Mouse (Mus musculus) kidney, adult 2 months (tissue): ENCODE data around the gene Cst11. TPM values are rescaled to one million over a fixed set of nuclear protein-coding genes. Genes with fewer than 3 reads are reported as not detected.

Experiments
- DNase-seq: peaks from one replicate; pipeline ENCODE4 v3.0.0; 2021
- H3K27ac ChIP-seq: fragments of 200-500 bp; 2 replicates; pipeline ENCODE4 v1.5.1; 2012; ENCODE audit warnings: low read depth, low read length, control low read depth, inconsistent platforms; ENCODE audit not compliant: insufficient read depth
- H3K27me3 ChIP-seq: fragments of 200-500 bp; replicated peaks from 2 replicates; pipeline ENCODE4 v1.6.1; 2012; ENCODE audit warnings: mild to moderate bottlenecking, moderate library complexity, low read length, inconsistent platforms; ENCODE audit not compliant: control insufficient read depth, insufficient read depth
- H3K36me3 ChIP-seq: fragments of 200-500 bp; 2 replicates; pipeline ENCODE4 v1.6.1; 2012; ENCODE audit warnings: mild to moderate bottlenecking, moderate library complexity, low read length, inconsistent platforms; ENCODE audit not compliant: control insufficient read depth, insufficient read depth
- H3K4me1 ChIP-seq: fragments of 200-500 bp; 2 replicates; pipeline ENCODE4 v1.6.1; 2011; ENCODE audit warnings: low read length; ENCODE audit not compliant: control insufficient read depth, insufficient read depth
- H3K4me3 ChIP-seq: fragments of 200-500 bp; 2 replicates; pipeline ENCODE4 v1.5.1; 2011; ENCODE audit warnings: mild to moderate bottlenecking, low read depth, low read length, control low read depth; ENCODE audit not compliant: insufficient read depth
- CTCF ChIP-seq: fragments of 200-500 bp; conservative IDR thresholded peaks from 2 replicates; pipeline ENCODE4 v1.5.1; 2011; ENCODE audit warnings: low read depth, mild to moderate bottlenecking, control low read depth, low read length, moderate library complexity, mixed read lengths; ENCODE audit not compliant: insufficient read depth, insufficient read length
- POLR2A ChIP-seq: fragments of 200-500 bp; IDR thresholded peaks from one replicate; pipeline ENCODE4 v1.6.1; 2011; ENCODE audit warnings: low read depth, low read length, control low read depth
- WGBS: fragments of 180-500 bp; shearing (Covaris S2); methylation state at CpG from one replicate; pipeline ENCODE4 v1.1.7; 2018; 5-methylcytosine and 5-hydroxymethylcytosine counted together
- polyA plus RNA-seq: library from polyadenylated mRNA; depleted of rRNA; stranded (reverse); fragments of >200 nt; gene quantifications from 2 replicates; pipeline ENCODE4 v1.2.3, GENCODE M21; 2012

The Cst11 gene
- polyA plus RNA-seq, 1 experiment = not detected

DNA sequence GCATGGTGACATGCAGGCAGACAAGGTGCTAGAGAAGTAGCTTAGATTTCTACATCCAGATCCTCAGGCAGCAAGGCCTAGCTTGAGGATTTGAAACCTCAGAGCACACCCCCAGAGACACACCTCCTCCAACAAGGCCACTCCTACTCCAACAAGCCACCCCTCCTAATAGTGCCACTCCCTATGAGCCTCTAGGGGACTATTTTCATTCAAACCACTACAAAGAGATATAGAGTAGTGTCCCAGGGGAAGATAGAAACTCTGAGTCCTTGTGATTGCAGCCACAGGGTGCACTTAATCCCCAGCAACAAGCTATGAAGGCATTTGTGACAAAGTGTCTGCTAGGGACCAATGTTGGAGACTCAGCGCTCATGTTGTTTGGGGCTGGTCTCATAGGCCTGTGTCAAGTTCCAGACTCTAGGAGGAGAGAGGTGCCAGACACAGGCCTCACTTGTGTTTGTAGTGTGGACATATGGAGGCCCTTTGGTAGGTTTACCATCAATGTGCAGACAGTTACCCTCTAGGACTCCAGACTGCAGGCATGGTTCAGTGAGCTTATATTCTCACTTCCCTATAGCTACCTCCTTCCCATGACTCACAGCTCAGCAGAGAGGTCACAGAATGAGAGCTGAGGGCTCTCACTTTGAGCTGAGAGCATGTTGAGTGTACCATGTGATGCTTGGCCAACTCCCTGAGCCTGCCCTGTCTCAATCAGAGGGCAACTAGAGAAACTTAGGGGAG is 7.5 kb downstream of the Cst11 start:
- whole genome bisulfite sequencing = 98% methylated on average over 1 of the region's 1 CpGs
- Histone ChIP-seq H3K36me3 (no peaks in the 10 kb centered on the region), H3K4me3 (no peak overlapping the region), H3K27me3 (no peaks in the 10 kb centered on the region; the same call in 1 of the 2 replicates), H3K4me1 (no peaks in the 10 kb centered on the region), H3K27ac (no peak overlapping the region)
- no peak for DNase-seq
- no peak for TF ChIP-seq CTCF
- no peak for TF ChIP-seq POLR2A

DNA sequence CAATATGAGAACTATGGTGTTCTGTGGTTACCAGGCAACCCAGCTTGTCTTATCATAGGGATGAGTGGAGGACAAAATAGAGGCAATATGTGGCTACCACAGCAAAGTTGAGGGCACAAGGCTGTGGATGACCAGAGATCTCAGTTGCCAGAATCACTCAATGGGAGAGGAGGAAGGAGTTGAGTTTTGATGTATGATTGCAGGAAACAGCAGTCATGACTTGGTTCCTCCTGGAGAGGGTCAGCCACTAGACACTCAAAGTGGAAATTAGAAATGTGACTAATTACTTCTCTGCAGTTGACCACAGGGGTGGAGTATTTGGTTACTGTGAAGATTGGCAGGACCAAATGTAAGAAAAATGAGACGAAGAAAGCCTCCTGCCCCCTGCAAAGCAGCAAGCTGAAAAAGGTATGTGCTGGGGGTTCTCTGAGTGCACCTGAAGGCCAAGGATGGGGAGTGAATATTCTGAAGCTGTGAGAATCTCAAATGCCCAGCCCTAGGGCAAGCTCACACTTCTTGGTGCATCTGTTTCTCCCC is 16.9 kb downstream of the Cst11 start:
- Histone ChIP-seq H3K36me3 (no peaks in the 10 kb centered on the region), H3K4me1 (peaks cover 3% of the 10 kb centered on the region; the same call in 1 of the 2 replicates), H3K27ac (no peak overlapping the region), H3K4me3 (no peak overlapping the region), H3K27me3 (no peaks in the 10 kb centered on the region)
- TF ChIP-seq CTCF (no peak), POLR2A (no peak)
- 29% methylated on average over 1 of the region's 1 CpGs for WGBS
- no peak for DNase-seq

DNA sequence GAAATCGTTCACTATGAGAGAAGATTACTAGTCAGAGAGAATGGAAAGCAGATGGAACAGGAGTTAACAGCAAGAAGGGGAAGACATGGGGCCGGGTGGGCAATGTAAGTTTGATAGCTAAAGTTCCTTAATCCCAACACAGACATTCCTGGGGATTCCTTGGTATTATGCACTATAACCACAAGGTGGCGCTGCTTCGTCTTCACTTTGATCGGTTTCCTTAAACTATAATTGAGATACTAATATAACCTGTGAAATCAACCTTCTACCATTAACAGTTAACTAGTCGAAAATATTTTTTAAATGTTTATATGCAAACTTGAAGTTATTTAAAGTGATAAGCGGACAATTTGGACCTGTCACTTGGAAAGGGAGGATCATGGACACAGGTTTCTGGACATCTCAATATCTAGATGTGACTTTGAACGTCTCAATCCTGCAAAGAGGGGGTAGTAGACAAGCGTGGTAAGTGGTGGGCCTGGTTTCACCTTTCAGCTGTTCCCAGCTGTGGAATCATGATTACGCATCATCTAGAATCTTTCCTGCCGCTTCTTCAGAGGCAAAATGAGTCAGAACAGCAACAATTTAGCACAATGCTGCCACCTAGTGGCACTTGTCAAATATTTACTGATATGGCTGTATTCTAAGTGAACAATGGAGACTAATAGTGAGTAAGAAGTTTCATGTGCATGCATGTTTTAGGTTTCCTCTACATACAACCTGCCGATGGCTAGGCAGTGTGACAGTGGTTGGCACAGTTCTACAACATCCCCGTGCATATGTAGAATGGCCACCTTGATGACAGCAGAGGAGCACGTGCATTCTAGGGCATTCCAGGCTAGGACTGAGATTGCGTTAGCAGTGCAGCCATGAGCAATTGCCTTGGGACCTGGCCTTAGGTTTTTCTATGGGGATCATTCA is 19.1 kb downstream of the Cst11 start:
- no peak overlapping the region for H3K27ac ChIP-seq
- DNase-seq = peak; percentile 86
- no peaks in the 10 kb centered on the region for H3K27me3 ChIP-seq
- TF ChIP-seq POLR2A (no peak), CTCF (peak; percentile 26; the same call in 1 of the 2 replicates)
- WGBS = 15% methylated on average over 15 of the region's 15 CpGs
- H3K4me1 ChIP-seq = peaks cover 3% of the 10 kb centered on the region; the same call in 1 of the 2 replicates
- peak overlapping the region; percentile 59 for H3K4me3 ChIP-seq
- H3K36me3 ChIP-seq = no peaks in the 10 kb centered on the region

DNA sequence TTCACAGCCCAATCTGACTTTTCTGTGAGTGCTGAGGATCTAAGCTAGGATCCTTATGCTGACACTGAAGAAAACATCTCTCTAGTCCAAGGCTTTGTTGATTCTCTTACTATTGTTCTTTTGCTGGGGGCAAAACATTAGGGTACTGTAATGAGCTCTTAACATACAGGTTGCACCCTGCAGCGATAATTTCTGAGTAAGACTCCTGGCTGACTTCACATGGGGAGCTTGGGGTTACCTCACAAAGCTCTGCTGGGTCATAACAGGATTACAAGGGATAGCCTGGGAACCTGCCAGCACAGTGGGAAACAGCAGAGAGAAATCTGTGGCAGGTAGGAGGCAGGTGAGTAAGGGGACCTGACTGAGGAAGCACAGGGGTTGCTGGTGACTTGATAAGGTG is 21.2 kb downstream of the Cst11 start, which contains the start of gene Cstl1:
Cstl1 (plus strand) TSS at position 301 of the 400 bp plus-strand sequence.
- Histone ChIP-seq H3K4me3 (no peak within 1 kb of the TSS), H3K27me3 (no peaks in the 10 kb centered on the region), H3K36me3 (no peaks in the 10 kb centered on the region), H3K4me1 (peaks cover 3% of the 10 kb centered on the region; the same call in 1 of the 2 replicates), H3K27ac (no peak within 1 kb of the TSS)
- no peak for TF ChIP-seq POLR2A
- TF ChIP-seq CTCF = no peak
- WGBS = 77% methylated on average over 1 of the region's 1 CpGs
- DNase-seq = no peak

DNA sequence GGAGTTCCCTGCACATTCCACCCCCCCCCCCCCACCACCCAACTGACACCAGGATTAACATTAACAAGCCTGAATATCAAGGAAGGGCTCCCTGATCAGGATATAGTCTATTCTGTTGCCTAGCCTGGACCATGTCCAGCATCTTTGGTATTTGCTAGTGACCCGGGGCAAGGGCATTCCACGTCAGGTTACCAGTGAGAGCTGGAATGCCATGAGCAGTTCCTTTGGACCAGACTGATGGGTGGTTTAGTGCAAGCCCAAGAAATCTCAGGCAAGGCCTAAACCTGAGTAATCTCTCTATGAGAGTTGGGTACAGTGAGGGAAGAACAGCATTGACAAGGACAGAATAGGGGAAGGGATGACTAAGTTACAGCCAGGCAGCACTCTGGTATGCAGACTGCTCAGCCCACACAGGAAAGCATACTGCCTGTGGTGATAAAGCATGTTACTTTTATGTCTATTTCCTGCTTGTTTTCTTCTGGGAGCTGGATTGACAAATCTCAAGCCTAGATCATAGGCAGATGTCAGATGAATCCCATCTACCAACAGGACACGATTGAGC is 27.4 kb downstream of the Cst11 start:
- 40% methylated on average over 3 of the region's 3 CpGs for WGBS

DNA sequence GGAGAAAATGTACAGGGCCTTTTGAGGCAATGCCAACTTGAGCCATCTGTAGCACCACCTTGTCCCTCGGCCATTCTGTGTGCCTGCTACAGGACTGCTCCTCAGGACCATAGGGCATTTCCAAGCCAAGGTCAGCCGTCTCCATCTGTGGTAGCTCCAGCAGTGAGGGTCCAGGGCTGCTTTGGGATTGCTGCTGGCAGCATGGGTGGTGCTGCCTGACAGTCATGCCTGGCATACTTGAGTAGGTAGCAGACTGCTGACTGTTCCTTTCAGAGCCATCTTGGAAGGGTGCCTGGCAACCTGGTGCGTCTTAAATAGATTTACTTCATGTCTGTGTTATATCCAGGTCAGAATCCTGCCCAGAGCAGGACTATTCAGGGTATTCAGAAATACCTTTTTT is 28.3 kb downstream of the Cst11 start:
- Histone ChIP-seq H3K27ac (no peak overlapping the region), H3K4me1 (0 out of 2 replicates have a peak, but pooled peaks cover 3% of the 10 kb centered on the region), H3K4me3 (no peak overlapping the region), H3K27me3 (no peaks in the 10 kb centered on the region), H3K36me3 (no peaks in the 10 kb centered on the region)
- TF ChIP-seq POLR2A = no peak
- no peak for TF ChIP-seq CTCF
- peak; percentile 34 for DNase-seq
- WGBS = 60% methylated on average over 3 of the region's 3 CpGs

More for the DNA sequence above, 27.4 kb downstream of the Cst11 start:
- H3K27me3 ChIP-seq = no peaks in the 10 kb centered on the region
- H3K27ac ChIP-seq = no peak overlapping the region
- no peaks in the 10 kb centered on the region for H3K36me3 ChIP-seq
- no peak overlapping the region for H3K4me3 ChIP-seq
- H3K4me1 ChIP-seq = 0 out of 2 replicates have a peak, but pooled peaks cover 3% of the 10 kb centered on the region
- TF ChIP-seq POLR2A = no peak
- no peak for TF ChIP-seq CTCF
- DNase-seq = peak; percentile 61
